Mouse (Mus musculus) heart, embryonic 10.5 days (tissue): ENCODE measurements at regions not wholly inside any gene's neighbourhood (a gene's known extent, or its start where the extent isn't known, plus 50 kb on each side); places are given as distances from the start of the nearest gene placed in this dataset.

ENCODE experiments used
- DNase-seq: peaks from one replicate; pipeline ENCODE4 v3.0.0-alpha.2; 2017; ENCODE audit warnings: low spot score
- H3K27ac ChIP-seq: fragments of 300-500 bp; sonication (generic); 2 replicates; pipeline ENCODE4 v1.5.1; 2016; ENCODE audit warnings: mild to moderate bottlenecking
- H3K27me3 ChIP-seq: fragments of 300-500 bp; sonication (generic); 2 replicates; pipeline ENCODE4 v1.6.1; 2016; ENCODE audit warnings: mild to moderate bottlenecking; ENCODE audit not compliant: poor library complexity, insufficient read depth, severe bottlenecking
- H3K36me3 ChIP-seq: fragments of 300-500 bp; sonication (generic); 2 replicates; pipeline ENCODE4 v1.6.1; 2016; ENCODE audit warnings: mild to moderate bottlenecking, moderate library complexity
- H3K4me1 ChIP-seq: fragments of 300-500 bp; sonication (generic); 2 replicates; pipeline ENCODE4 v1.6.1; 2016; ENCODE audit warnings: mild to moderate bottlenecking
- H3K4me3 ChIP-seq: fragments of 300-500 bp; sonication (generic); 2 replicates; pipeline ENCODE4 v1.5.1; 2016; ENCODE audit warnings: mild to moderate bottlenecking, moderate library complexity
- H3K9me3 ChIP-seq: fragments of 300-500 bp; sonication (generic); 2 replicates; pipeline ENCODE4 v1.6.1; 2016; ENCODE audit warnings: mild to moderate bottlenecking, moderate library complexity
- WGBS: fragments of 180-500 bp; shearing (Covaris S2); methylation state at CpG from one replicate; pipeline ENCODE4 v1.1.7; 2016; 5-methylcytosine and 5-hydroxymethylcytosine counted together

- no peak for DNase-seq
- Histone ChIP-seq H3K9me3 (no peaks in the 10 kb centered on the region), H3K4me3 (no peak overlapping the region), H3K27ac (no peak overlapping the region), H3K4me1 (no peaks in the 10 kb centered on the region), H3K36me3 (no peaks in the 10 kb centered on the region), H3K27me3 (no peaks in the 10 kb centered on the region)
- 72% methylated on average over 2 of the region's 2 CpGs for WGBS
These were observed 185.7 kb upstream of the Atp5g3 start for GRCm38 (mm10) chr2:74096809-74097208.

- H3K9me3 ChIP-seq, result no peaks in the 10 kb centered on the region
- H3K27me3 ChIP-seq, result no peaks in the 10 kb centered on the region
- no peak overlapping the region for H3K27ac ChIP-seq
- DNase-seq, result no peak
- no peaks in the 10 kb centered on the region for H3K36me3 ChIP-seq
- no peaks in the 10 kb centered on the region for H3K4me1 ChIP-seq
- no peak overlapping the region for H3K4me3 ChIP-seq
- WGBS, result 87% methylated on average over 7 of the region's 7 CpGs
These were observed 182.4 kb upstream of the Atp5g3 start for GRCm38 (mm10) chr2:74093494-74093893.

GRCm38 (mm10) chr2:74087375-74087774, 176.2 kb upstream of the Atp5g3 start:
- 40% methylated on average over 3 of the region's 3 CpGs for WGBS
- Histone ChIP-seq H3K27me3 (no peaks in the 10 kb centered on the region), H3K27ac (no peak overlapping the region; the same call in 1 of the 2 replicates), H3K36me3 (no peaks in the 10 kb centered on the region), H3K4me1 (peaks cover 13% of the 10 kb centered on the region), H3K4me3 (no peak overlapping the region), H3K9me3 (no peaks in the 10 kb centered on the region)
- DNase-seq, result no peak

GRCm38 (mm10) chr2:74084971-74085370, 173.8 kb upstream of the Atp5g3 start:
- H3K4me1 ChIP-seq, result peaks cover 13% of the 10 kb centered on the region
- WGBS, result 60% methylated on average over 6 of the region's 6 CpGs
- no peaks in the 10 kb centered on the region for H3K27me3 ChIP-seq
- peak overlapping the region; percentile 74; the same call in 1 of the 2 replicates for H3K27ac ChIP-seq
- no peaks in the 10 kb centered on the region for H3K36me3 ChIP-seq
- H3K9me3 ChIP-seq, result no peaks in the 10 kb centered on the region
- DNase-seq, result no peak
- no peak overlapping the region for H3K4me3 ChIP-seq

DNA sequence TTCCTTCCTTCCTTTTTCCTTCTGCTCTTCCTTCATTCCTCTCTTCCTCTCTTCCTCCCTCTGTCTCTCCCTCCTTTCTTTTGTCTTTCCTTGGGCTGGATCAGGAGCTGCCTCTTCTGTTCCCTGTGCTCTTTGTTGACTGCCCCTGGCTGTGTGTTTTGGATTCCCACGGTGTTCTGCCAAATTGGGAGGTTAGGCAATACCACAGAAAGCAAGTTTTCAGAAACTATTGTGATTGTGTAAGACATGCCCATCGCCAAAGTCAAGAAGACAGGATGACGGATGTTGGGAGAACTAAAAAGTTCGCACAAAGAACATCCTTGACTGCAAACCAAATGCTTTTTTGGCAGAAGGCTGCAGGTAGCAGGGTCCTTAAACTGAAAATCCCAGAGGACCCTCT, 165.6 kb upstream of the Atp5g3 start:
- no peaks in the 10 kb centered on the region; the same call in 1 of the 2 replicates for H3K27me3 ChIP-seq
- DNase-seq, result no peak
- H3K4me1 ChIP-seq, result peaks cover 3% of the 10 kb centered on the region; the same call in 1 of the 2 replicates
- no peak overlapping the region for H3K4me3 ChIP-seq
- H3K36me3 ChIP-seq, result no peaks in the 10 kb centered on the region
- H3K27ac ChIP-seq, result no peak overlapping the region
- no peaks in the 10 kb centered on the region for H3K9me3 ChIP-seq
- 77% methylated on average over 4 of the region's 4 CpGs for WGBS

GRCm38 (mm10) chr2:74075566-74075965, 164.4 kb upstream of the Atp5g3 start:
- H3K36me3 ChIP-seq, result no peaks in the 10 kb centered on the region
- H3K4me1 ChIP-seq, result peaks cover 3% of the 10 kb centered on the region; the same call in 1 of the 2 replicates
- 83% methylated on average over 1 of the region's 1 CpGs for WGBS
- H3K27me3 ChIP-seq, result no peaks in the 10 kb centered on the region; the same call in 1 of the 2 replicates
- no peak overlapping the region for H3K4me3 ChIP-seq
- no peaks in the 10 kb centered on the region for H3K9me3 ChIP-seq
- no peak for DNase-seq
- no peak overlapping the region for H3K27ac ChIP-seq

DNA sequence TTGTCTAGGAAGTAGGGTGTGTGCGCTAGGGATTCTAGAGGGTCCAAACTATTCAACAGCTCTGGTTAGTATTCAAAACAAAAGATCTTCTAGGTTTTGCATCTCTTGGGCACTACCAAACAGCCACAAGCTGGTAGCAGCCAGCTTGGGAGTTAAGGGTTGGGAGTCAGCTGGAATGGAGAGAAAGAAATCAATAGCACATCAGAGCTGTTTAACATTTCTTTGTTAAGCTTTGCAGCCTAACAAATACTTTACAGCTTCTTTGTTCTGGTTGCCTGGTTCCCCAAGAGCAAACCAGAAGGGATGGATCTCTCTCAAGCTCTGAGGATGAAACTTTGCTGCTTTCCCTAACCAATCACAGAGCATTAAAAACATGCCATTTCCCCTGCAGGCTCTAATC, 162.3 kb upstream of the Atp5g3 start:
- H3K36me3 ChIP-seq, result no peaks in the 10 kb centered on the region
- no peak for DNase-seq
- H3K9me3 ChIP-seq, result no peaks in the 10 kb centered on the region
- no peak overlapping the region for H3K4me3 ChIP-seq
- no peaks in the 10 kb centered on the region; the same call in 1 of the 2 replicates for H3K27me3 ChIP-seq
- H3K27ac ChIP-seq, result no peak overlapping the region
- peaks cover 3% of the 10 kb centered on the region; the same call in 1 of the 2 replicates for H3K4me1 ChIP-seq
- 90% methylated on average over 1 of the region's 1 CpGs for WGBS

DNA sequence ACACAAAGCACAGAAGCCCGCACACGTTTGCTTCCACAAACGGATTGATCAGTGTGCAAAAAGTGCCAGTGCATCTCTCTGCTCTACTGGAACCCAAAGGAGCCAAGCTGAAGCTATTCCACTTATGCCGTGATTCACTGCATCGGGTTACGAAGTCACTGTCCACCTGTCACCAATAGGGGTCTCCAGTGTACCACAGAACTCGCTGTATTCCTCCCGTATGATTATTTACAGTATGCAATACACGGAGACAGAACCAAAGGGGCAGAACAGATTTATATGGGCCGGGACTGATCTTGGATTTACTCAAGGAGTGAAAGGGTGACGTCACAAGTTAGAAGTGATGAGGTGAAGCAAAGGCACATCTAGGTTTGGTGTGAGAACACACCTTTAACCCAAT, 155.5 kb upstream of the Atp5g3 start:
- Histone ChIP-seq H3K9me3 (no peaks in the 10 kb centered on the region), H3K4me3 (peak overlapping the region; percentile 32; the same call in 1 of the 2 replicates), H3K4me1 (no peaks in the 10 kb centered on the region), H3K27ac (no peak overlapping the region), H3K36me3 (no peaks in the 10 kb centered on the region), H3K27me3 (peaks cover 11% of the 10 kb centered on the region)
- DNase-seq, result peak; percentile 79
- WGBS, result 6% methylated on average over 11 of the region's 11 CpGs

DNA sequence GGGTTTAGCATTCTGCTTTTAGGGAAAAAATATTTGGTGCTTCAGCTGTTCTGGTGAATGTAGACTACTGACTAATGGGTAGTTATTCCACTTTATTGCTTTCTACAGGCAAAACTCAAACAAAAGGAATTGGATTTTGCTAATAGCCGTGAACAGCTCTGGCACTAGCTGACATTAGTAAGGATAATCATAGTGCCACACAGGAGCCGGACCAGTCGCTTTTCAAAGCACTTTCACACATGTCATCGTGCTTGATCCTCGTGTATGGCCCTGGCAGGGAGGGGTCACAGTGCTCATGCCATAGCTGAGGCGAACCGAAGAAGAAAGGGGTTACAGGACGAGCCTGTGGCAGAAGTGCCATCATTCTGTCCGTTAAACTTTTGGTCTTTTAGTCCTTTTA, 153.2 kb upstream of the Atp5g3 start:
- DNase-seq, result no peak
- Histone ChIP-seq H3K27me3 (peaks cover 11% of the 10 kb centered on the region), H3K9me3 (no peaks in the 10 kb centered on the region), H3K4me3 (no peak overlapping the region), H3K36me3 (no peaks in the 10 kb centered on the region), H3K4me1 (no peaks in the 10 kb centered on the region), H3K27ac (no peak overlapping the region)
- WGBS, result 84% methylated on average over 9 of the region's 9 CpGs

DNA sequence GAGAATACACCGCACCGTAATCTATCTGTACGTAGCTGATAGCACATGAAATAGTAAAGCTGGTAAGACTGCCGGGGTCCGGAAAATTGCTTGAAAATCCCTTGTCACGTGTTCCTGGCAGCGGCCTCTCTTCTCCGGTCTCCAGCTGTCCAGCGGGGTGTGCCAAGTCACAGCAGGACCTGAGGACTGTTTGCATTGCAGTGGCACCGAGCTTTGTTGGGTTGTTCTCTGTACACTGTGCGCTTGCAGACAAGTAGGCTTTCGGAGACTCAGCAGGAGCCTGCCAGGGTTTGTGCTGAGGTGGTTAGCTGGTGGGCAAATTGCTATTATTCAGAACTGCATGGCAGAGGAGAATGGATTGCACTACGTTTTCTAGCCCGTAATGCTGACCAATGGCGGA, 152.7 kb upstream of the Atp5g3 start:
- Histone ChIP-seq H3K4me3 (no peak overlapping the region), H3K27me3 (peaks cover 11% of the 10 kb centered on the region), H3K27ac (no peak overlapping the region), H3K9me3 (no peaks in the 10 kb centered on the region), H3K4me1 (no peaks in the 10 kb centered on the region), H3K36me3 (no peaks in the 10 kb centered on the region)
- DNase-seq, result no peak
- 83% methylated on average over 15 of the region's 15 CpGs for WGBS

- no peak overlapping the region for H3K4me3 ChIP-seq
- no peaks in the 10 kb centered on the region for H3K36me3 ChIP-seq
- H3K9me3 ChIP-seq, result no peaks in the 10 kb centered on the region
- H3K27ac ChIP-seq, result no peak overlapping the region
- 81% methylated on average over 4 of the region's 4 CpGs for WGBS
- peaks cover 11% of the 10 kb centered on the region for H3K27me3 ChIP-seq
- DNase-seq, result no peak
- H3K4me1 ChIP-seq, result no peaks in the 10 kb centered on the region
These were observed 152.2 kb upstream of the Atp5g3 start for GRCm38 (mm10) chr2:74063302-74063701.

GRCm38 (mm10) chr2:74042430-74042829, 131.3 kb upstream of the Atp5g3 start:
- H3K27me3 ChIP-seq, result no peaks in the 10 kb centered on the region
- H3K4me1 ChIP-seq, result no peaks in the 10 kb centered on the region
- H3K4me3 ChIP-seq, result no peak overlapping the region
- no peaks in the 10 kb centered on the region for H3K36me3 ChIP-seq
- DNase-seq, result no peak
- H3K27ac ChIP-seq, result no peak overlapping the region
- WGBS, result 78% methylated on average over 6 of the region's 6 CpGs
- H3K9me3 ChIP-seq, result no peaks in the 10 kb centered on the region

DNA sequence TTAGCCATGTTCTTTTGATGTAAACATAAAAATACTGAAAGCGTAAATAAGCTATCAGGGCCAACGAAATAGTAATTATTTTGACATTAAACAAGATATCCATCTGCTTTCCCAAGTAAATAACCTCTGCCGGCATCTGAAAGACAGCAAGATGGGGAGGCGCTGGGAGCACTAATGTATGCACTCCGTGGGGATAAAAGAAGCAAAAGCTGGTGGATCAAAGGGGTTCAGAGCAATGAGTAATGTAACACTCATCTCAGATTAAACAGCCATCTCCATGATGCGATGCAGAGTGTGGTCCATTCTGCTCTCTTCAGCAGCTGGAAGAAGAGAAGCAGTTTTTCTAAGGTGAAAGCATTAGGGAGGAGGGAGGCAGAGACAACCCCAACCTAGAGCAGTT, 128.5 kb upstream of the Atp5g3 start:
- Histone ChIP-seq H3K36me3 (no peaks in the 10 kb centered on the region), H3K27me3 (no peaks in the 10 kb centered on the region), H3K9me3 (no peaks in the 10 kb centered on the region), H3K4me1 (no peaks in the 10 kb centered on the region), H3K27ac (no peak overlapping the region), H3K4me3 (no peak overlapping the region)
- no peak for DNase-seq
- WGBS, result 58% methylated on average over 6 of the region's 6 CpGs

DNA sequence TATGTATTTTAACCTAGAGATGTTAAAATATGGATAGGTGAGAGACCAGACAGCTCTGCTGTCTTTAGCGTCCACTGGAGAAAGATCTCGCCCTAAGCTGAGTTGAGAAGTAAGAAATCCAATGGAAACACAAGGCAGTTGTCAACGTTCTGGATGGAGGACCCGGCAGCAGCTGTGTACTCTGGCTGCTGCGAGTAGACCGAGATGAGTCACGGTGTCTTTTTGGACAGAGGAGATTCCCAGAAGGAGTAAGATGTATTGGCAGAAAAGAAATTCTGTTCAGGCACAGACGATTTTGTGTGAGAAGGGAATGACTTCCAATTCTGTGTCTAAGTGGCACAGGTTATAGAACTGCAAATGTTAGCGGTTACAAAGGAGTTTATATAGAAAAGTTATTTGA, 124.9 kb upstream of the Atp5g3 start:
- H3K27me3 ChIP-seq, result no peaks in the 10 kb centered on the region
- no peaks in the 10 kb centered on the region for H3K4me1 ChIP-seq
- no peaks in the 10 kb centered on the region for H3K9me3 ChIP-seq
- H3K27ac ChIP-seq, result no peak overlapping the region
- H3K36me3 ChIP-seq, result no peaks in the 10 kb centered on the region
- no peak overlapping the region for H3K4me3 ChIP-seq
- no peak for DNase-seq
- 86% methylated on average over 9 of the region's 9 CpGs for WGBS
